Mouse (Mus musculus): ENCODE results near the gene St14.

DNA sequence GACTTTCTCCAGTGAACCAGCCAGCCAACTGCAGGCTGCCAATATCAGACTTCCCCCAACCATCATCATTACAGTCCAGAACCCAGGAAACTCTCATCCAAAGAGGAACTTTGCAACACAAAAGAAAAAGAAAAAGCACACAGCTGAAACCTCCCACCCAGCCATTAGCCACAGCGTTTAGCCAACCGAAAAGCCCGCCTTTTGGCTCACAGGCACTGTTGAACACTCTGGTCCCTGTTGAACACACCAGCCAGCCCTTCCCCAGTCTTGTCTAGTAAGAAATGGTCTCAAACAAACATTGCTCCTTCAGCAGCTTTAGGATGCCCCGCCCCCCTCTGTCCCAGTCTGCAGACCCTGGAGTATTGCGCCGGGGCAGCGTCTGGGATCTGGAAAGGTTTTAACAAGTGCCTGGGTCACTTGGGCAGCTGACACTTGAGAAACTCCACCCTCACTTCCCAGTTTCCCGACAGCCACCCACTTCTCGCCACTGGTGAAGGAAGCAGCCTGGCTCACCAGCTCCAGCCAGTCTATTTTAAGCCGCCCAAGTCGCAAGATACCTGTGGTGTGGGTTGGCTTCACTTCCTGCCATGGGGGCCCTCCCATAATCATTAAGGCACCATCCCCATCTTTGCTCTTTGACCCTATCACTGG lies 11.6 kb downstream of the St14 start:
- TF ChIP-seq MAX (IDR thresholded peaks at IDR 0.05; ENCODE audit: low read length) (no peak), CTCF (IDR thresholded peaks at IDR 0.05 in 2 of 3, conservative IDR thresholded peaks at IDR 0.05 in 1 of 3; ENCODE audit: control insufficient read depth in 1 of 3, insufficient read depth in 1 of 3, low read depth in 2 of 3, low read length in 3 of 3, poor library complexity in 1 of 3, severe bottlenecking in 1 of 3) (no peak), RAD21 (IDR thresholded peaks at IDR 0.05; ENCODE audit: low read depth, low read length) (no peak)

Data from MEL (cell line).